ENCODE assay signal across 11 mouse cellular contexts in the genomic region with DNA sequence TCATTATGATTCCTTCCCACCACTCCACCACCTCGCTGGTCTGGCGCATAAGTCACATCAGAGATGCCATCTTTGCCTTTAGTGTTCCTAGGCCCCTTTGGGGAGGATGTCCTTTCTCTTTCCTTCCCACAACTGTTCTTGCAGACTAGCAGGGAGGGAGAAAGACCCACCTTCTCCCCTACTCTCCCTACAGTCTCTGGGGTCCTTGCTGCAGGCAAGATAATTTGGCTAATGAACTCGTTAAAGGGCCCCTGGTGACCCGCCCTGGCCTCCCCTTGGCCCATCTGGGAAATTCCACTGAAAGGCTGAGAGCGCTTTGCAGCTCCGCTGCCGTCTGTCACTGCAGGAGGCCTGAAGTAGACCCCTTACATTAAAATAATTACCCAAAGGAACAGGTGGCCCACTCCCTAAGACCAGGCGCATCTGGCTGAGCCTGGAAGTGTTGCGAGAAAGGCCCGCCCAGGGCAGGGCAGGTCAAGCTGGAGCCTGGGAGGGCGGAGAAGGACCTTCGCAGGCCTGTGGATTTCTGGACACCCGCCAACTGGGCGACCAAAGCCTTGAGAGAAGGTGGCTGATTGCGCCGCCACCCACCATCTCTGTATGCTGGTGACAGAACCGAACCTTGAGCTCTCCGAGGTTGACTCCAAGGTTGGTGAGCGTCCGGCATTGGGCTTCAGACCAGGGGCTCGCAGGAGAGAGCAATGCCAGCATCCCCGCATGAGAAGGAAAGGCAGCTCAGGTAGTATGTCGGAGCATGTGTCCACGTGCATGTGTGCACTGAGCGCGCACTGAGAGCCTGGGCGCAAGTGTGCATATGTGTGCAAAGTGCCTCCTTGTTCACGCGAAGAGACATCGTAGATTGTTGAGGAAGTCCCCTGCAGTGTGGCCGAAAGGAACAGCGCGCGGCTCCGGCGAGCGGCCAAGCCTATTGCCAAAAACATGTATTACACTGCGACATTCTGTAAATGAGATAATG. TPM values are rescaled to one million over a fixed set of nuclear protein-coding genes. Genes with fewer than 3 reads are reported as not detected.
DNase-seq lines count a peak whose midpoint lies in the region; ATAC-seq and TF ChIP-seq lines count a peak whose summit lies in the region.
"Had no signal": no experiment of that assay in that cellular context is flagged by ENCODE, and none has a peak within 500 bp of the region (broad histone marks: within the 10 kb centered on the region; RNA-seq: fewer than 3 reads in every experiment).

No protein-coding gene starts in this region.

- DNase-seq in heart, postnatal 4 days, result peak; percentile 21
- DNase-seq in heart, adult 2 months, result no peak
- peak; percentile 76 for DNase-seq in adrenal gland, adult 2 months
- DNase-seq in frontal cortex, postnatal 10 days (ENCODE audit: low spot score in 2 of 2), result no peak
- DNase-seq in gastrocnemius, postnatal 4 days (ENCODE audit: low spot score in 2 of 2), result no peak
- DNase-seq in frontal cortex, postnatal 14 days (ENCODE audit: low spot score in 2 of 2), result no peak
- DNase-seq: kidney, postnatal 14 days; liver, embryonic 13.5 days had no signal

- H3K4me3 ChIP-seq in heart, adult 2 months, result no peak overlapping the region
- peak overlapping the region; percentile 16 for H3K4me3 ChIP-seq in ES-Bruce4 (ENCODE audit: low read depth, low read length)
- H3K4me3 ChIP-seq in intestine, embryonic 16.5 days (ENCODE audit: low read length), result peak overlapping the region; percentile 6; the same call in 1 of the 2 replicates
- H3K4me3 ChIP-seq: liver, embryonic 13.5 days had no signal

- intact Hi-C loops in heart, adult 2 months (cut with DNase I), result no loop called here

- H3K79me2 ChIP-seq in heart, adult 2 months (replicated peaks; ENCODE audit: control insufficient read depth, insufficient read depth, low read length), result no peaks in the 10 kb centered on the region

- H3K4me1 ChIP-seq in heart, adult 2 months (ENCODE audit: control insufficient read depth, insufficient read depth, low read length), result no peaks in the 10 kb centered on the region
- H3K4me1 ChIP-seq in ES-Bruce4 (ENCODE audit: control insufficient read depth, insufficient read depth, low read length), result no peaks in the 10 kb centered on the region
- 0 out of 2 replicates have a peak, but pooled peaks cover 5% of the 10 kb centered on the region for H3K4me1 ChIP-seq in intestine, embryonic 16.5 days (ENCODE audit: control insufficient read depth, insufficient read depth, low read length)
- H3K4me1 ChIP-seq: liver, embryonic 13.5 days had no signal

- H3K9me3 ChIP-seq in ES-Bruce4 (replicated peaks; ENCODE audit: control insufficient read depth, insufficient read depth, low read length, poor library complexity, severe bottlenecking), result no peaks in the 10 kb centered on the region
- no peaks in the 10 kb centered on the region; the same call in 1 of the 2 replicates for H3K9me3 ChIP-seq in intestine, embryonic 16.5 days (ENCODE audit: control insufficient read depth, low read length)
- H3K9me3 ChIP-seq: liver, embryonic 13.5 days had no signal

- no peaks in the 10 kb centered on the region for H3K36me3 ChIP-seq in heart, adult 2 months (ENCODE audit: control insufficient read depth, insufficient read depth, low read length)
- H3K36me3 ChIP-seq in ES-Bruce4 (ENCODE audit: control insufficient read depth, insufficient read depth, low read length, poor library complexity, severe bottlenecking), result no peaks in the 10 kb centered on the region
- H3K36me3 ChIP-seq in intestine, embryonic 16.5 days (ENCODE audit: control insufficient read depth, insufficient read depth, low read length), result no peaks in the 10 kb centered on the region
- H3K36me3 ChIP-seq: liver, embryonic 13.5 days had no signal

- no peak overlapping the region for H3K27ac ChIP-seq in heart, adult 2 months
- no peak overlapping the region for H3K27ac ChIP-seq in ES-Bruce4 (ENCODE audit: insufficient read depth, low read length)
- H3K27ac ChIP-seq in intestine, embryonic 16.5 days (ENCODE audit: low read length), result no peak overlapping the region
- H3K27ac ChIP-seq: liver, embryonic 13.5 days had no signal

- H3K27me3 ChIP-seq in heart, adult 2 months (ENCODE audit: control insufficient read depth, insufficient read depth, low read length), result peaks cover 15% of the 10 kb centered on the region
- H3K27me3 ChIP-seq in ES-Bruce4 (ENCODE audit: control insufficient read depth, insufficient read depth, low read length, poor library complexity, severe bottlenecking), result peaks cover 2% of the 10 kb centered on the region; the same call in 1 of the 2 replicates
- peaks cover 59% of the 10 kb centered on the region for H3K27me3 ChIP-seq in intestine, embryonic 16.5 days (replicated peaks; ENCODE audit: control insufficient read depth, insufficient read depth, low read length)

- peak overlapping the region; percentile 22; the same call in 1 of the 2 replicates for H3K4me2 ChIP-seq in intestine, embryonic 16.5 days (ENCODE audit: low read depth, low read length)
- H3K4me2 ChIP-seq: liver, embryonic 13.5 days had no signal

- no peak overlapping the region for H3K9ac ChIP-seq in heart, adult 2 months (ENCODE audit: low read depth, low read length)
- H3K9ac ChIP-seq in ES-Bruce4 (ENCODE audit: low read depth, poor library complexity, severe bottlenecking), result no peak overlapping the region
- no peak overlapping the region for H3K9ac ChIP-seq in intestine, embryonic 16.5 days (ENCODE audit: low read depth, low read length)
- H3K9ac ChIP-seq: liver, embryonic 13.5 days had no signal

- TF ChIP-seq EP300 in heart, adult 2 months (IDR thresholded peaks at IDR 0.05; ENCODE audit: insufficient read depth, low read depth, low read length), result no peak
- no peak for TF ChIP-seq EP300 in ES-Bruce4 (IDR thresholded peaks at IDR 0.05; ENCODE audit: insufficient read depth, low read depth, low read length)

- TF ChIP-seq POLR2A in heart, adult 2 months (IDR thresholded peaks at IDR 0.05; ENCODE audit: insufficient read depth, low read depth, low read length), result no peak
- TF ChIP-seq POLR2A in ES-Bruce4 (IDR thresholded peaks at IDR 0.05; ENCODE audit: insufficient read depth, low read length), result no peak

- WGBS in heart, adult 2 months, result 4% methylated on average over 38 of the region's 38 CpGs
- WGBS in intestine, embryonic 16.5 days, result 11% methylated on average over 38 of the region's 38 CpGs

- TF ChIP-seq CTCF in heart, adult 2 months (IDR thresholded peaks at IDR 0.05), result no peak
- TF ChIP-seq CTCF in ES-Bruce4 (IDR thresholded peaks at IDR 0.05; ENCODE audit: low read depth, low read length), result no peak

- ATAC-seq in intestine, embryonic 16.5 days, result 0 out of 2 replicates have a peak, but pooled peaks have one; percentile 31
- ATAC-seq: Patski had no signal

RNA-seq across cellular contexts. Expression of gene Mnx1, which starts 7.0 kb away (rescaled TPM):
- not detected for total RNA-seq in heart, postnatal 4 days (2021)
- total RNA-seq in heart, adult 2 months (2021), result not detected
- not detected in 2 replicates for polyA plus RNA-seq in heart, adult 2 months (2012; rRNA removed)
- polyA plus RNA-seq in ES-Bruce4 (2011; ENCODE audit: insufficient read depth, insufficient read length, low read depth, missing spikeins), result 0.45 and 0.88 TPM in 2 replicates
- not detected for total RNA-seq in adrenal gland, adult 2 months (2021)
- not detected in 2 replicates for polyA plus RNA-seq in adrenal gland, adult 2 months (2012; rRNA removed)
- 0.22 and 0.81 TPM in 2 replicates for polyA plus RNA-seq in intestine, embryonic 16.5 days (2015; fragmentation: Nextera tagmentation; extraction: Ambion mirVana)
- not detected for total RNA-seq in gastrocnemius, postnatal 4 days (2021)
- polyA plus RNA-seq: liver, embryonic 13.5 days; Patski had no signal

RNA-seq across cellular contexts. Expression of gene Nom1, which starts 50.8 kb away (rescaled TPM):
- 10 to 100 TPM; 13.3 to 15.7 TPM for total RNA-seq in heart, postnatal 4 days (2021)
- total RNA-seq in heart, adult 2 months (2021), result 10 to 100 TPM; 13.4 to 16.1 TPM
- 4.5 and 9.3 TPM in 2 replicates for polyA plus RNA-seq in heart, adult 2 months (2012; rRNA removed)
- polyA plus RNA-seq in ES-Bruce4 (2011; ENCODE audit: insufficient read depth, insufficient read length, low read depth, missing spikeins), result 12.2 and 15.0 TPM in 2 replicates
- 10 to 100 TPM; 25.9 to 34.9 TPM for total RNA-seq in adrenal gland, adult 2 months (2021)
- polyA plus RNA-seq in adrenal gland, adult 2 months (2012; rRNA removed), result 2.7 and 2.8 TPM in 2 replicates
- polyA plus RNA-seq in intestine, embryonic 16.5 days (2015; fragmentation: Nextera tagmentation; extraction: Ambion mirVana), result 29.0 and 32.8 TPM in 2 replicates
- total RNA-seq in gastrocnemius, postnatal 4 days (2021), result 10 to 100 TPM; 19.1 to 23.3 TPM

Comparison
In these comparisons a context has a peak if more than half of its experiments do, and no peak if none do; other contexts are left out.
1. DNase-seq: peak in heart, postnatal 4 days (single experiment) and adrenal gland, adult 2 months (single experiment); none in heart, adult 2 months (0 of 2), frontal cortex, postnatal 10 days (0 of 2), gastrocnemius, postnatal 4 days (0 of 2) and frontal cortex, postnatal 14 days (0 of 2).